Mouse (Mus musculus): ENCODE data around the gene Gm17175.

- TF ChIP-seq POLR2A (IDR thresholded peaks at IDR 0.05; ENCODE audit: low read depth, low read length): no peak
- TF ChIP-seq CTCF (conservative IDR thresholded peaks at IDR 0.05; ENCODE audit: insufficient read depth, insufficient read length, low read depth, low read length): no peak
These were observed 21.4 kb downstream of the Gm17175 start, which contains the start of gene Gm5622 for GRCm38 (mm10) chr14:51552490-51552889.

Measured in kidney, adult 2 months (tissue).